Mouse (Mus musculus): ENCODE data around the gene Chrnb2.
A peak's percentile ranks its signal among the peaks of the same experiment; 100 is the strongest.

- TF ChIP-seq CTCF (conservative IDR thresholded peaks at IDR 0.05; ENCODE audit: insufficient read depth, insufficient read length, low read depth, low read length) (0 out of 2 replicates have a peak, but pooled peaks have one; percentile 6), POLR2A (IDR thresholded peaks at IDR 0.05; ENCODE audit: low read depth, low read length) (peak; percentile 70)
Measured at GRCm38 (mm10) chr3:89730350-89731331, 33.8 kb downstream of the Chrnb2 start.
